Mouse (Mus musculus) telencephalon, adult 2 months (tissue): Measurements from ENCODE around the gene Ubl5.
"Not testable (repeated sequence)": the region's sequence is repeated elsewhere in the genome, so short reads cannot be mapped to it uniquely, and the experiment has no call there.

ENCODE experiments used
- DNase-seq: peaks from one replicate; pipeline ENCODE4 v3.0.0-alpha.2; 2011; ENCODE audit warnings: low read depth, low spot score

Gene Ubl5

DNA sequence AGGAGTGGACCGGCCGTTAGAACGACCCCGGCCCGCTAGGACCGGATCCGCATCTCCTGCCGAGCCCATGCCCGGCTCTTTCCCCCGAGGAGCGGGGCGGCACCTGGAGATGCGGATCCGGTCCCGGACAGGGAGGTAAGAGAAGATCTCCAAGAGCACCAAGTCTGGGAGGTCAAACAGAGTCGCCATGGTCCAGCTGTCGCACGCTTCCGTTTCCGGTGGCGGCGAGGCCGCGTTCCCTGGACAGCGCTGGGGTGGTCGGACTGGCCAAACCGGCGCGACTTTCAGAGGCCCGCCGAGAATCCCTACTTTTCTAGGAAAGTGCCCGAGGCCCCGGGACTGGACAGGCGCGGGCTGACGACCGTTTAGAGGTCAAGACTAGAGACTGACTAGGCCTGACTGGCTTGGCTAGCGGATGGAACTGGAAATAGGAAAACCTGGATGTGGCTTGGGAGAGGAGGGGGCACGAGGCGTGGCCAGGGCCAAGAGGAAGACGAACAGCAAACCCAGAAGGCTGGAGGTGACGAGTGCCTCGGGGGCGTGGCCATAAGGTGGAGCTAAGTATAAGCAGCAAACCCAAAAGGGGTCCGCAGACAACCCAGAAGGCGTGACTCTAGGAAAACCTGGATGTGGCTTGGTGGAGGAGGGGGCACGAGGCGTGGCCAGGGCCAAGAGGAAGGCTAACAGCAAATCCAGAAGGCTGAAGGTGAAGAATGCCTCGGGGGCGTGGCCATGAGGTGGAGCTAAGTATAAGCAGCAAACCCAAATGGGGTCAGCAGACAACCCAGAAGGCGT, at the start of gene Ubl5:
TSS of gene Ubl5 (plus strand) at position 778 of the 795 bp plus-strand sequence.
- no peak for DNase-seq

GRCm38 (mm10) chr9:20601270-20601669, 41.4 kb upstream of the Ubl5 start:
- DNase-seq = no peak

DNA sequence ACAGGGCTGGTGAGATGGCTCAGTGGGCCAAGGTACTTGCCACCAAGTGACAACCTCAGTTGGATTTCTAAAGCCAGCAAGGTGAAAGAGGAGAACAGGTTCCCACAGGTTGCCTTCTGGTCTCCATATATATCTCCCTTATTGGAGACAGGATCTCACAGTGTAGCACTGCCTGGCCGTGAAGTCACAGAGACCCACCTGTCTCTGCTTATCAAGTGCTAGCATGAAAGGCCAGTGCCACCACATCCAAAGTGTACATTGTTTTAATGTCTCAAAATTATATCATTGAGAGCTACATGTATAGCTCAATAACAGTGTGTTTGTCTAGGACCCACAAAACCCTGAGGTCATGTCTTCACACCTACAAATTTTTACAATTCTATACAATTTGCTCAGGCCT, 36.4 kb upstream of the Ubl5 start:
- DNase-seq = no peak

GRCm38 (mm10) chr9:20607100-20607974, 35.3 kb upstream of the Ubl5 start:
- DNase-seq = peak; percentile 94

DNA sequence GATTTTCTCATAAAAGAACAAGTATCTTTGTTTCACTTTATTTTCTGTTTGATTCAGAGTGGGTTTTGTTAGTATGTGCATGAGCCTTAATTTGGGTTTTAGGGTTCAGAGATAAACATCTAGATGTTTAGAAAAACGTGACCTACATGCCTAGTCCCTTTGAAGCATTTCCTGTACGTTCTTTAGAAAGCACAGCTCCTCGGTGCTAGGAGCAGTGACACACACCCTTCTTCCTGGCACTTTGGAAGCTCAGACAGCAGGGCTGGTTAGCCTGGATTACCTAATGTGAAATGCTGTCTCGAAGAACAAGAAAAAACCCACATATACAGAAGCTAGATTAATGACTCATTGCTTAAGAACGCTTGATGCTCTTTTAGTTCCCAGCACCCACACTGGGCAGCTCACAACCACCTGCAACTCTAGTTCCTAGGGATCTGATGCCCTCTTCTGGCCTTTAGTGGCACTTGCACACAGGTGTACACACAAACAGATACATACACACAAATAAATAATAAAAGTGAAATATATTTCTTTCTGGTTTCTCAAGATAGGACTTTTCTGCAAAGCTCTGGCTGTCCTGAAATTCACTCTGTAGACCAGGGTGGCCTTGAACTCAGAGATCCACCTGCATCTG, 32.7 kb upstream of the Ubl5 start:
- DNase-seq = no peak

- no peak for DNase-seq
Measured at GRCm38 (mm10) chr9:20611976-20612375, 30.7 kb upstream of the Ubl5 start.

GRCm38 (mm10) chr9:20616685-20617084, 26.0 kb upstream of the Ubl5 start:
- no peak for DNase-seq

DNA sequence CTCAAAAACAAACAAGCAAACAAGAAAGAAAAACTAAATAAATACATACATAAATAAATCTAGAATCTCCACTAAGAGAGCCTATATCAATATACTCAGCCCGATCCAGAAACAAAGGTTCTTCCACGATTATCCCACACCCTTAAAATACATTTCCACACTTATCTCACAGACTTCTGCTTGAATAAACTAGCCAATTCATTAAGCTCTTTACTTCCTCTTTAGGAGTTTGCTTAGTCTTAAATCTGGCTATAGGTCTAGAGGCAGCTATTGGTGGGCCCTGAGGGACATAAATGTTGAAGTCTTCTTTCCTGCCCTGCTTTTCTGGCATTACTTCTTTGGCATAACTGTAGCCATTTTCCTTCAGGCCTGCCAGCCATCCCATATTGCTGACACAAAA, 11.3 kb upstream of the Ubl5 start:
- no peak for DNase-seq

DNA sequence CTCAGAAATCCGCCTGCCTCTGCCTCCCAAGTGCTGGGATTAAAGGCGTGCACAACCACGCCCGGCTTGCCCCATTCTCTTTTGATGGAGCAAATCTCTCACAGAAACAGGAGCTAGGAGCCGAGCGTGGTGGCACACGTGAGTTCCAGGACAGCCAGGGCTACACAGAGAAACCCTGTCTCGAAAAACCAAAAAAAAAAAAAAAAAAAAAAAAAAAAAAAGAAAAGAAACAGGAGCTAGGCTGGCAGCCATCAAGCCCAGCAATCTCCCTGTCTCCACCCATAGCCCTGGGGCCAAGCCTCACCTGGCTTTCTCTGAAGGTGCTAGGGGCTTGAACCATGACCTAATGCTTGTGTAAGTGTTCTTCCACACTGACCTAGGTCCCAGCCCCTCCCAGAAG, 7.0 kb upstream of the Ubl5 start:
- DNase-seq = not testable (repeated sequence)

GRCm38 (mm10) chr9:20636256-20636655, 6.4 kb upstream of the Ubl5 start:
- no peak for DNase-seq

DNA sequence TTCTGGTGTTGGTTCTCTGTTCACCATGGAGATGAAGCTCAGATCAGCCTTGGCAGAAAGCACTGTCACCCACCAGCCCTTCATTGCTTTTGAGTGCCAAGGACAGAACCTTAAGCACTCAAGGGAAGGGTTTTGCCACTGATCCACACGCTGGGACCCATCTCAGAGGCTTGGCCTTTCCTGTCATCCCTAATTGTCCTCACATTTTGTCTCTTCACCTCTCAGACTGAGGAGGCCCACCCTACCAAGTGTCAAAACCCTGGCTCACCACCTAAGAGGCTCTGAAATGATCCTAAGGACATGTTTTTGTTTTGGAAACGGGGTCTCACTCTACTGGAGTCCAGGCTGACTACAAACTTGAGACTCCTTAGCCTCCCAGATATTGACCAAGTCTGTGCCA, 5.9 kb upstream of the Ubl5 start:
- no peak for DNase-seq

DNA sequence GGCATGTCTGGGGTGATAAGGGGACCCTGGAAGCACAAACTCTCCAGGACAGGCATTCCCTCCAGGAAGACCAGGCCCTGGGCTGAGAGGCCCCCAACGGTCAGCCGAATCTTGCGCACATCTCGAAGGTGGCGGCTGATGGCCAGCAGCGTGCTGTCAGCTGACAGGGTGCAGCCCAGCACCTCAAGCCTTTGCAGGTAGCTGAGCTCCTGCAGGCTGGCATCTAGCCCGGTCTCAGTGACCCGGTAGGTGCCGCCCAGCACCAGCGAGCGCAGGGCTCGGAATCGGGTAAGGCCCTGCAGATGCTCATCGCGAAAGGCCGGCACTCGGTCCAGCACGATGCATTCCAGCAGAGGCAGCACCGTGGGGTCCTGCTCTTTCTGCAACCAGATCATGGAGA, 4.1 kb upstream of the Ubl5 start:
- DNase-seq = no peak

DNA sequence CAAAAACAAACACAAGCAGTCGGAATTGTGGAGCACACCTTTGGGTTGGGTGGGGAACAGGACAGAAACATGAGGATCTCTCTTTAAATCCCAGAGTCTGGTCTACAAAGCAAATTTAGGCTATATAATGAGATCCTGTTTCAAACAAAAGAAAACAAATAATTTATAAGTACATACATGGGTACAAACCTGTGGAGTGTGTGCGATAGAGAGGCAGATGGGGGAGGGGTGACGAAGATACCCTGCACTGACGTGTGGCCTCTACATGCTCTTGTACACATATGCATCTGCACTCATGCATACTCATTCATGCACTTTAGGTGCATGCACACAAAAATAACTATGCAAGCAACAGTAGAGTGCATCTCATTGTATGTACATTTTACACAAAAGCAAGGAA, 3.2 kb upstream of the Ubl5 start:
- no peak for DNase-seq

DNA sequence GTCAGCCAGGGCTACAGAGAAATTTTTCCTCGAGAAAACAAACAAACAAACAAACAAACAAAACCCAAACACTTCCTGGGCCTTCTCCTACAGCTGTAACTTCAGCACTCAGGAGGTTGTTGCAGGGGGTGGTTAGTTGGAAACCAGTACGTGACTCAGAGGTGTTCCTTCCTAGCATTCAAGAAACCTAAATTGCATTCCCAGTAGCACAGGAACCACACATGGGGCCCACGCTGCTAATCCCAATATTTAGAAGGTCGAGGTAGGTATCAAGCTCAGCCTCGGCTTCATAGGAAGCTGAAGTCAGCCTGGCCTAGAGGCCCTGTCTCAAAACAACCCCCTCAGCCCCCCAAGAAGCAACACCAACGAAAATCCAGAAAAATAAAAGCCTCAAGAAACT, 1.2 kb upstream of the Ubl5 start:
- no peak for DNase-seq

DNA sequence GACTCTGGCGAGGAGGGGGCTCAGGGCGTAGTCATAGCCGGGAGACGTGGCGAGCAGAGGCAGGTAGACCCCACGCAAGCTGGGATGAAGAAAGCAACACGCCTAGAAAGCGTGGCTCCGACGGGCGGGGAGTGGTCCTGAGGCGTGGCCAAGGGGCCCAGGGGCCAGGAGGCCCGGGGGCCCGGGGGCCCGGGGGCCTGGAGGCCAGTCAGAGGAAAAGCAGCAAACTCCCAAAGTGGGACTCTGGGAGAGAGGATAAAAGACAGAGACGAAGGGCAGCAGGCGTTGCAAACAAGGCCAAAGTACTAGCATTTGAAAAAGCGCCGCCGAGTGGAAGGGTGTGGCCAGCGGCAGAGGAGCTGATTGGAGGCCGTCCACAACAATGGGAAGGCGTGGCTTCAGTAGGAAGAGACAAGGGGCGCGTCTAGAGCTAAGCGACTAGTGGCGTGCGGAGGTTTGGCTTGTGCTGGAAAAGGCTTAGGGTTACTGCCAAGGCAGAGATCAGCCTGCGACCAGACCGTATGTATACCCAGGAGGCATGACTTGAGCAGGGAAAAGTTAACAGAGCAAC, 303 bp downstream of the Ubl5 start:
- no peak for DNase-seq

DNA sequence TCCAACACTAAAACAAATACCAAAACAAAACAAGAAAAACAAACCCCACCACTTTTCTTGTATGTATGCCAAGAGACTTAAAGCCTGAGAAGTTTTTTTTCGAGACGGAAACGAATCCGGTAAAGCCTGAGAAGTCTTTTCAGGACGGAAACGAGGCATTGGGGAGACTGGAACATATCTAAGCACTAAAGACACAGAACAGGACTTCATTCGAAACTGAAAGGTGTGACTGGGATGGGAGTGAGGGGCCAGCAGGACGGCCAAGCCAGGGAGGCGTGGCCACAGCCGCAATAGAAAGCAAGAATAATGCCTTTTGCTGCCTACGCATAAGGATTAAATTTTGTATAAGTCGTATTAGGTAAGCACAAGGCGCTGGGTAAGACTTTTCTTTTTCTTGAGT, 1.1 kb downstream of the Ubl5 start:
- no peak for DNase-seq

DNA sequence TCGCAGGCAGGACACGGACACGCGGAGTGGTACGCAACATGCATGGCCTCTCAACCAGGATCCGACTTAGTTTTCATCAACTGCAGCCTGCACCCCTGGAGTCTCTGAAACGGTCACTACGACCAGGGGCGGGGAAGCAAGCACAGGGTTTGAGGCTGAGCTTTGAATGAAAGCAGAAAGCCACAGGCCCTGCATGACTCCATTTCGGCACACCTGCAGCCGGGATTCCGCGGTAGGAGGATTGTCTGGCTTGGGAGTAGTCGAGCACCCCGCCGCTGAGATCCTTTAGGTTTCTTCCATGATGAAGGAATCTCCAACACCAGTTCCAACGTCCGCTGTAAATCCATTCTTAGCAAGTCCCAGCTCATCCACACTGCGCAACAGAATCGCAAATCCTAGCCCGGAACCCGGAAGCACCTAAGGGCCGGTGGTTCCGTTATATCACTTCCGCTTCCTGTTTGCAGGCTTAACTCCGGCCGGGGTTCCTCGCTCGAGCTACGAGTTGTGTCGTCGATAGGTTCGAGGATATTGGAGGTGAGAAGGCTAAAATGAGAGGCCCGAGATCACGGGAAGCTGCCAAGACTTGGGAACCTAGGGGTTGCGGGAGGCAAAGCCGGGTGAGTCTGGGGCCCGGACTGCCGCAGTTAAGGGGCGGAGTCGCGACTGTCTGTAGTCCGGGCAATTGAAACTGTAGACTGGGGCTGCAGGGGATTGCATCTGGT, 1.8 kb downstream of the Ubl5 start, which contains the start of gene Fbxl12:
TSS of gene Fbxl12 (minus strand) at position 408 of the 722 bp plus-strand sequence.
- DNase-seq = peak; percentile 90

DNA sequence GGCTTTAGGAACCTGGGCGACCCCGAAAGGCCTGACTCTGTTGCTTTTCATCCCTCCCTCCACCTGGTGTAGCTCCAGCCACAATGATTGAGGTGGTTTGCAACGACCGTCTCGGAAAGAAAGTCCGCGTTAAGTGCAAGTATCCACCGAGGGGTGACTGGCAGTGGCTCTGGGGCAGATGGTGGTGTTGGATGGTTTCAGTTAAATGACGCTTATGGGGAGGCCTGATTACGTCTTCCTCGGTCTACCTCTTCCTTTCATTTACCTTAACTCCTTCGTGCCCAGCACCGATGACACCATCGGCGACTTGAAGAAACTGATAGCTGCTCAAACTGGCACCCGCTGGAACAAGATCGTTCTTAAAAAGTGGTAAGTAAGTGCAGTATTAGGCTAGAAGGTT, 2.4 kb downstream of the Ubl5 start:
- DNase-seq = no peak

- DNase-seq = peak; percentile 100
Measured at GRCm38 (mm10) chr9:20651602-20652259, 9.1 kb downstream of the Ubl5 start, which contains the start of gene Pin1. Pin1 (plus strand) TSS chr9:20652095.

GRCm38 (mm10) chr9:20652260-20652658, 9.6 kb downstream of the Ubl5 start:
- DNase-seq = no peak

- DNase-seq = no peak
Measured at GRCm38 (mm10) chr9:20653859-20654258, 11.2 kb downstream of the Ubl5 start.
